Mouse (Mus musculus) thymus, adult 2 months (tissue): ENCODE data around the gene Neb. TPM values are rescaled to one million over a fixed set of nuclear protein-coding genes. Genes with fewer than 3 reads are reported as not detected.
A peak's percentile ranks its signal among the peaks of the same experiment; 100 is the strongest.

Experiments used
- DNase-seq: peaks from one replicate; pipeline ENCODE4 v3.0.0; 2021
- H3K27ac ChIP-seq: fragments of 200-500 bp; 2 replicates; pipeline ENCODE4 v1.5.1; 2012; ENCODE audit warnings: low read length, control low read depth; ENCODE audit not compliant: control insufficient read depth, insufficient read depth
- H3K27me3 ChIP-seq: fragments of 200-500 bp; 2 replicates; pipeline ENCODE4 v1.6.1; 2012; ENCODE audit warnings: mild to moderate bottlenecking, low read length, moderate library complexity, mixed read lengths; ENCODE audit not compliant: control insufficient read depth, insufficient read depth
- H3K36me3 ChIP-seq: fragments of 200-500 bp; 2 replicates; pipeline ENCODE4 v1.6.1; 2012; ENCODE audit warnings: mild to moderate bottlenecking, low read length, moderate library complexity; ENCODE audit not compliant: control insufficient read depth, insufficient read depth
- H3K4me1 ChIP-seq: fragments of 200-500 bp; replicated peaks from 2 replicates; pipeline ENCODE4 v1.6.1; 2012; ENCODE audit warnings: low read length; ENCODE audit not compliant: control insufficient read depth, insufficient read depth
- H3K4me3 ChIP-seq: fragments of 200-500 bp; 2 replicates; pipeline ENCODE4 v1.5.1; 2012; ENCODE audit warnings: mild to moderate bottlenecking, low read length, control low read depth, moderate library complexity; ENCODE audit not compliant: control insufficient read depth, insufficient read depth
- CTCF ChIP-seq: fragments of 200-500 bp; IDR thresholded peaks from 2 replicates; pipeline ENCODE4 v1.5.1; 2012; ENCODE audit warnings: mild to moderate bottlenecking, control low read depth, low read length, moderate library complexity, borderline replicate concordance; ENCODE audit not compliant: control insufficient read depth, poor library complexity, insufficient read depth; ENCODE audit errors: extremely low read depth
- POLR2A ChIP-seq: fragments of 200-500 bp; IDR thresholded peaks from 2 replicates; pipeline ENCODE4 v1.6.1; 2012; ENCODE audit warnings: mild to moderate bottlenecking, low read length, control low read depth, moderate library complexity; ENCODE audit not compliant: control insufficient read depth, poor library complexity, insufficient read depth; ENCODE audit errors: extremely low read depth
- WGBS: fragments of 180-500 bp; shearing (Covaris S2); methylation state at CpG from one replicate; pipeline ENCODE4 v1.1.7; 2018; 5-methylcytosine and 5-hydroxymethylcytosine counted together
- polyA plus RNA-seq: library from polyadenylated mRNA; depleted of rRNA; stranded (reverse); fragments of >200 nt; gene quantifications from 2 replicates; pipeline ENCODE4 v1.2.3, GENCODE M21; 2012

The Neb gene
- polyA plus RNA-seq, 1 experiment = 0.85 TPM

- Histone ChIP-seq H3K36me3 (no peaks in the 10 kb centered on the region), H3K27me3 (no peaks in the 10 kb centered on the region), H3K4me3 (no peak overlapping the region), H3K27ac (peak overlapping the region; percentile 81), H3K4me1 (peaks cover 13% of the 10 kb centered on the region)
- TF ChIP-seq POLR2A = no peak
- no peak for TF ChIP-seq CTCF
- no peak for DNase-seq
- 85% methylated on average over 13 of the region's 13 CpGs for WGBS
Observed at GRCm38 (mm10) chr2:52377706-52378447, 397 bp downstream of the Neb start.

DNA sequence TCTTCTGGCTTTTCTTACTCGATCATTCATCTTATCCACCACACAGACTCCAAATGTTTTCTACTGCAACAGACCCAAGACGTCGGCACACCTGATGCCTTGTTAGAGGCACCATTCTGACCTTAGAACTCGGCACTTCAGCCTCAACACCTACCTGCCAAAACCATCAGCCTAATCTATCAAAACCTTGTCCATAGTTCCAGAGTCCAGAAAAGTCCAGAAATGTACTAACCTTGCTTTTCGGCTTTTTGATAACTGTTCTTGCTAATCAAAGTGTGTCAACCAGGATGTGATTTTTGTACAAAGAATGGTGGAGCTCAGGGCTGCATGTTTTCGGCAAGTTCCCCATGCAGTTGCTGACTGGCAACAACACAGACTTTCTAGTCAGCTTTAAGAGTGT, 3.6 kb downstream of the Neb start:
- Histone ChIP-seq H3K4me3 (no peak overlapping the region), H3K36me3 (no peaks in the 10 kb centered on the region), H3K4me1 (peaks cover 10% of the 10 kb centered on the region), H3K27me3 (no peaks in the 10 kb centered on the region), H3K27ac (no peak overlapping the region)
- DNase-seq = no peak
- WGBS = 94% methylated on average over 6 of the region's 6 CpGs
- TF ChIP-seq CTCF (no peak), POLR2A (no peak)

DNA sequence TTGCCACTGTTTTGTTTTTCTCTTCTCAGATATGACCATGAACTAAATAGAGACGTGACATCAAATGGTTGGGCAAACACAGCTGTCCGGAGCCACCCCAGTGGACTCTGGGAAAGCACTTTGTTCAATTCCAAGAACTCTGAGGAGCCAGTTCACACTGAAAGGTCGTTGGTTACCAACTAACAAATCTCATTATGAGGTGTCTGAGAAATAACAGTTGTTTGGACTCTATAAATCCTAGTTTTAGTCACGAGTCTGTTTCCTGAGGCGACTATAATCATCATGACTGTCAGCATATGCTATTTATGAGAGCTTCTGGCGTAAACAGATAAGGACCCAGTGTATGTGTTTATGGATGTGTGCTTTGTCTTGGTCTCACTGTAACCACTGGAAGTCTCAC, 5.8 kb downstream of the Neb start:
- no peak for DNase-seq
- WGBS = 76% methylated on average over 6 of the region's 6 CpGs
- no peaks in the 10 kb centered on the region for H3K27me3 ChIP-seq
- no peak overlapping the region for H3K4me3 ChIP-seq
- H3K27ac ChIP-seq = no peak overlapping the region
- no peaks in the 10 kb centered on the region for H3K4me1 ChIP-seq
- TF ChIP-seq CTCF (no peak), POLR2A (no peak)
- H3K36me3 ChIP-seq = no peaks in the 10 kb centered on the region

- Histone ChIP-seq H3K4me3 (no peak overlapping the region), H3K27me3 (no peaks in the 10 kb centered on the region), H3K27ac (no peak overlapping the region), H3K4me1 (no peaks in the 10 kb centered on the region), H3K36me3 (no peaks in the 10 kb centered on the region)
- TF ChIP-seq CTCF (no peak), POLR2A (no peak)
- WGBS = 92% methylated on average over 4 of the region's 4 CpGs
- no peak for DNase-seq
Observed at GRCm38 (mm10) chr2:52372080-52372479, 6.2 kb downstream of the Neb start.

DNA sequence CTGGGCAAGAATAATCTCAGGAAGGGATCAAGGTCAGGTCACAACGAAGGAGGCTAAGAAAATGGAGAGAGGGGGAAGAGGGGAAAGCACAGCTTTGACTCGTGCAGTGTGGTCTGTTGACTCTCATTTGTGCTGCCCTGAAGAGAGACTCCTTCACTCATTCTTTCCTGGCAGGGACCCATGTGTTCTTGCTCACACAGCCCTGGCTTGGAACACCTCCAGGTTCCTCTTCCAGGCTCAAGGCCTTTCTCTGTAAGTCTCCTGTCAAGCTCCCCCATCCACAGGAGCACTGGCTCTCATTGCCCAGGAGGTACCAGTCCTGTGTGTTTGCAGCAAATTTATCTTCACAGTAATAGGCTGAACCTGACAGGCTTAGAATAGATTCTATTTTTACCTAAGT, 7.2 kb downstream of the Neb start:
- Histone ChIP-seq H3K4me3 (no peak overlapping the region), H3K27me3 (no peaks in the 10 kb centered on the region), H3K27ac (no peak overlapping the region), H3K36me3 (no peaks in the 10 kb centered on the region), H3K4me1 (no peaks in the 10 kb centered on the region)
- TF ChIP-seq POLR2A = no peak
- no peak for TF ChIP-seq CTCF
- 57% methylated on average over 2 of the region's 2 CpGs for WGBS
- DNase-seq = no peak

GRCm38 (mm10) chr2:52369622-52370021, 8.7 kb downstream of the Neb start:
- TF ChIP-seq CTCF = no peak

GRCm38 (mm10) chr2:52367665-52368064, 10.6 kb downstream of the Neb start:
- Histone ChIP-seq H3K4me1 (no peaks in the 10 kb centered on the region), H3K27me3 (no peaks in the 10 kb centered on the region), H3K27ac (no peak overlapping the region), H3K36me3 (no peaks in the 10 kb centered on the region), H3K4me3 (no peak overlapping the region)
- TF ChIP-seq CTCF (no peak), POLR2A (no peak)
- no peak for DNase-seq
- WGBS = 87% methylated on average over 5 of the region's 5 CpGs

More at GRCm38 (mm10) chr2:52369622-52370021, 8.7 kb downstream of the Neb start:
- Histone ChIP-seq H3K4me1 (no peaks in the 10 kb centered on the region), H3K36me3 (no peaks in the 10 kb centered on the region), H3K27ac (no peak overlapping the region), H3K4me3 (no peak overlapping the region), H3K27me3 (no peaks in the 10 kb centered on the region)
- WGBS = 95% methylated on average over 6 of the region's 6 CpGs
- DNase-seq = no peak
